Mouse (Mus musculus) effector memory CD4-positive, alpha-beta T cell, adult 7 months (primary cell): ENCODE data around the gene Slc13a4. TPM values are rescaled to one million over a fixed set of nuclear protein-coding genes. Genes with fewer than 3 reads are reported as not detected.

Experiments used
- polyA plus RNA-seq: library from polyadenylated mRNA; unstranded; fragments of 100-300 nt; shearing (Covaris generic); gene quantifications from one replicate; pipeline ENCODE4 v1.2.1, GENCODE M21; 2017

Gene Slc13a4
- polyA plus RNA-seq = 0.27 TPM

GRCm38 (mm10) chr6:35308037-35308436 lies at the start of gene Slc13a4:
Gene Slc13a4 (minus strand): TSS chr6:35308131.

DNA sequence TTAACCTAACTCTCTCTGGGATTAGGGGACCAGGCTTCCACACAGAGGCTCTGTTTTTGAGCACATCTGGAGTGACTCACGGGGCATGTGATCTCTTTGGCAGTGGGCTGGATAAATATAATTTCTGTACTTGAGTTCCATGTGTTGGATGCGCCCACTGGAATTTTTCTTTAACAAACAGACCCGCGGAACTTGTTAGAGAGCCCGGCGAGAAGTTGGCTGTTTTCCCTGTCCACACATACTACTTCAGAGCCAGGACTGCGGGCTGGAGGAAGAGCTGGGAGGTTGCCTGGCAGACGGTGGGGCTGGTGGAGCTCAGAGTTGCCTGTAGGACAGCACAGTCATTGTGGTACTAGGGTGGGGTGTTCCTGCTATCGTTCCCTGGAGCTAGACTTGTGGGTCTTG lies 18.2 kb upstream of the Slc13a4 start, which contains the start of gene Fam180a:
Gene Fam180a, minus strand, starts transcription at position 31 of the 405 bp plus-strand sequence.

Other genes starting within 250 kb of the Slc13a4 start
- 60.6 TPM for gene Cnot4, start 174.4 kb downstream of the Slc13a4 start, polyA plus RNA-seq
- gene Nup205, start 130.7 kb downstream of the Slc13a4 start, polyA plus RNA-seq = 27.1 TPM
- not detected for gene Fam180a, start 18.0 kb upstream of the Slc13a4 start, polyA plus RNA-seq
- gene Mtpn, start 231.8 kb upstream of the Slc13a4 start, polyA plus RNA-seq = 96.5 TPM